Mouse (Mus musculus): Measurements from ENCODE around the gene Fnbp1l. TPM values are rescaled to one million over a fixed set of nuclear protein-coding genes. Genes with fewer than 3 reads are reported as not detected.
A peak's percentile ranks its signal among the peaks of the same experiment; 100 is the strongest.

Gene Fnbp1l
- polyA plus RNA-seq (2017; shearing (Covaris generic)), result under 1 TPM in 1 of 3 experiments, not detected in 2; 0.38 TPM

GRCm38 (mm10) chr3:122618991-122619930 is at the start of gene Fnbp1l:
Gene Fnbp1l (minus strand): TSS chr3:122619715.
- peak; percentile 35 for ATAC-seq

DNA sequence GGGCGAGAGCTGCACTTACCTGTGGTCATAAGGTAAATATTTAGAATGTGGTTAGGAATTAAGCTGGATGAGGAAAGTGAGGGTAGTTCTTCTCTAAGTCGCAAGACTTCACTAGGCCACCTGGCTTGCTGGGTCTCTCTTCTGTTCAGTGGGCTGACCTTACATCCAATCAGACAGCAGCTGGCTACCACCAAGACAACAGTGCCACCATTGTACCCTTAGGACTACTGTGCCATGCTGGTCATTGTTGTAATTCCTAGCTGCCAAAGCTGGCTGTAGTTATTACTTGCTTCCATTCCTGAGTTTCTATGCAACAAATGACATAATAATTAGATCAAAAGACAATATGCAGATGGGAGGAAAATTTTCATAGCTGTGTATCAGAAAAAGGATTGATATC is 41.3 kb upstream of the Fnbp1l start:
- no peak for ATAC-seq

DNA sequence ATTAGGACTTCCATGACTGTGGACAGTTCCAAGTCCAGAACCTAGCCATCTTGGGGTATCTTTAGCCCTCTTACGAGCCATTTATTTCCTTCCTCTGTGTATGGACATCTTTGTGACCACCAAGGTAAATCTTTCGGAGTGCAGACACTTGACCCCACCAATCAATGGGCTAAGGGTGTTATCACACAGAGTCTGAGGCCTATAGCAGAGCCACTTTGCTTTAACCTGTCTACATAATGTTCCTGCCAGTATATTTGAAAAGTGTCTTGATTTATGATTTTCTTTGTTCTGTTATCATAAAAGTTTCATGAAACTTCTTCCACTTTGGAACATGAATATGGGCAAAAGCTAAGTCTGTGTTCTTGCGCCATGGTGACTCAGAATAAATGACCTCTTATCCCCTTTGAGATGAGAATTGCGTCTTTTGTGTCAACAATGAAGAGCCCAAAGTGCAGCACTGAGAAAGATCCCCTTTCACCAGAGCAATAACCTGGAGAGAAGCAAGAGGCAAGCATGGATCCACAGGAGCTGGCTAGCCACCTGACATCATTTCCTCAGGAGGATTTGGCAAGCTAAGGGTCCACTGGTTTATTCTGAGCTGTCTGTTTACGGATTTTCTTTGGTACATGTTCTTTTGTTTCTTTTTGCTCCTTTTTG is 39.9 kb upstream of the Fnbp1l start:
- ATAC-seq, result no peak

DNA sequence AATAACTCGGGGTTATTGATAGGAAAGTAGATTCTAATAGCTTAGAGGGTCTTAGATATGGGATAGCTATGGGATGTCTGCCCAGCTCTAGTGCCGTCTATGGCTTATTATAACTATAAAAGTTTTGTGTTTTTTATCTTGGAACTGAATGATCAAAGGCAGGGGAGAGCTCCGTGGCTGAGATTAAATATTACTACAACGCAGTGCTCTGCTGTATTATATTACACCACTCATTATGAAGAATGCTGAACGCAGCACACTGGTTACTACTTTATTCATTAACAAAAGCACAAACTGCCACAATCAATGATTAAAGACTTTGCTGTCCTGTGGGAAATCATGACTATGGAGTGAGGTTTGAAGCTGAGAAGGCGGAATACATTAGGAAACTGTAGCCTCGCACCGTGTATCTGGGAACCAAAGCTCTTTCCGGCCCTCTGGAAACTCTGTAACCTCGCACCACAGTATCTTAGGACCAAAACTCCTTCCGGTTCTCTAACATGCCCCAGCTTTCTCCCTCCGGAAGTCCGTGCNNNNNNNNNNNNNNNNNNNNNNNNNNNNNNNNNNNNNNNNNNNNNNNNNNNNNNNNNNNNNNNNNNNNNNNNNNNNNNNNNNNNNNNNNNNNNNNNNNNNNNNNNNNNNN is 27.8 kb upstream of the Fnbp1l start:
- no peak for ATAC-seq

- ATAC-seq, result no peak
Observed at GRCm38 (mm10) chr3:122640286-122640685, 20.8 kb upstream of the Fnbp1l start.

DNA sequence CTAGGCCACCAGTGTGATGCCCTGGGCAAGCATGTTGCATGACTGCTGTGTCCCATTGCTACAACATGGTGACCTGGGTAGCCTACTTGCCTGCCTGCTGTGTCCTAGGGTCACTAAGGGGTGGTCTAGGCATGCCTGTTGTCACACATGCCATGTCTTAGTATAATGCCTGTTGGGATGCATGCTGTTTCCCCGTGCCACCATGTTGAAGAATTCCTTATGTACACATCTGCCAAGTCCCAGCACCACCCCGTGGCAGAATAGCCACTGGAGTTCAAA is 19.6 kb upstream of the Fnbp1l start:
- no peak for ATAC-seq

- peak; percentile 87 for ATAC-seq
Observed at GRCm38 (mm10) chr3:122638329-122639196, 19.0 kb upstream of the Fnbp1l start.

DNA sequence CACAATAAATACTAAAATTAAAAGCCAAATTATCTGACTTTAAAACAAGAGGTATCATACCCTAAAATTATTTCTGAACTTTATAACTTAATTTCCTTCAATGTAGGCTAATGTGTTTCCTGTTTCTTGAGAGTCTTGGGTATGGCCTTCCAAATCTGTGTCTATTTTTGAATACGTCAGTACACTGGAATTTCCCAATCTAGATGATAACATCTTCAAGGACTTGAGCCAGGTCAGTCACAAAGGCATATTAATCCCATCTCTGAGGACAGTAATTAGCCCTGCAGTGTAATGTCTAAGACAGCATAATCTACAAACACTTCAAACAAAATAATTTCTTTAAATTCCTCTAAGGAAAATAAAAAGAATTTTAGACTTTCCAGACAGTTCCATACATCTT is 17.8 kb upstream of the Fnbp1l start:
- no peak for ATAC-seq

DNA sequence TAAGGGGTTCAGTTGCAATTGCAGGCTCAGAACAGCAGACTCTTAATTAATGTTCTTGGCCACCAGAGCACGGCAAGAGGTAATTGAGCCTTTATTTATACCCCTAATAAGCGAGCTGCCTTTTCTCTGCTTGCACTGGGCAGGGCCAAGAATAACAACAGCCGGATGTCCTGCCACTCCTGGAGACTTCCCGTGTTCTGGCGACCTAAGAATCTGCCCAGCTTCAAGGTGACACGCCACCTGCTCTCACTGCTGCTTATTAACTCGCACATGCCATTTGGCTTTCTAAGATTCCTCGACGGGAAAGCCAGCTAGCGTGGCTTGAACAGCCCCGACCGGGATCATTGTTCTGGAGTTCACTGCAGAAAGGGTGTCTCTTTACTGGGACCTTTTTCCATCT is 15.7 kb upstream of the Fnbp1l start:
- no peak for ATAC-seq

GRCm38 (mm10) chr3:122629580-122629979 is 10.1 kb upstream of the Fnbp1l start:
- ATAC-seq, result peak; percentile 48

- ATAC-seq, result no peak
Observed at GRCm38 (mm10) chr3:122628956-122629355, 9.4 kb upstream of the Fnbp1l start.

GRCm38 (mm10) chr3:122628546-122628945 is 9.0 kb upstream of the Fnbp1l start:
- ATAC-seq, result no peak

GRCm38 (mm10) chr3:122627846-122628245 is 8.3 kb upstream of the Fnbp1l start:
- no peak for ATAC-seq

DNA sequence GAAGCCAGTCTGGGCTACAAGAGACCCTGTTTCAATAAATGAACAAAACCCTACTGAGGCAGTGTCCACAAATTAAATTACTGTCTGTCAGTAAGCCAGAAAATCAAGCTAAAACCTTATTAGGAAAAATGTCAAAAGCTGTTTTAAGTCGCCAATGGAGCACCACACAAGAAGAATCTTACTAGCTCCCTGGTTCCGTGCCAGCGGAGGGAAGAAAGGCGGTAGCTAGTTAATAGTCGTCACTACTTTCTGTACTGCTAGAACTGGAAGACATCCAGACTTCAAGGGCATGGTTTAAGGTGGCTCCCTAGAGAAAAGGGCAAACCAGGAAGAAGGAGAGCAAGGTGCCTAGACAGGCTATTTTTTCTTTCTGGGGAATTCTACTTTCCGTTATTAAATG is 5.1 kb upstream of the Fnbp1l start:
- ATAC-seq, result no peak

DNA sequence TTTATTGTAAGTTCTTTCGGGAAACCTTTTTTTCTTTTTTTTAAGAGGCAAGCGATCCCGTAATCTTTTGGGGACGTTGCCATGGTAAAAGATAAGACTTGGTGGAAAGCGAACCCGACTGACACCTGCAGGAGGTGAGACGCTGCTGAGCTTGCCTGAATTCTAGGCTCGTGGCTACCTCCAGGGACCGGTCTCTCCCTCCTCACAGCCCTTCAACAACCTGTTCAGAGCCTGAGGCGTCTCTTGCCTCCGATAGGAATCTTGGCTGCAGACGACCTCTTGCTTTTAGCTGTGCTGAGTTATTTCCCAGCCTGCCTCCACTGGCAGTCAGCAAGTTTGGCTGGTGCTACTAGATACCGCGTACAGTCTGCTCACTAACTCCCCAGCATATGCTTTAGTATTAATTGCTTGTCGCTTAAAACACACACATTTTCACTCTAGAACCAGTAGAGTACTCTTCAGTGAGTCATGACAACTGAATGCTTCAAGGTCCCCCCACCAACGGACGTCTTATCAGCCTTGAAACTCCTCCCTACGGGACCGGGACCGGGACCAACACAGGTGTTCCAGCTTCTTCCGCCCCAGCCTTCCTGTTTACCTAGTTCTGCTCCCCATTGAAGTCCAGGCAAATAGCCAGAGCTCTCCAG is 893 bp upstream of the Fnbp1l start:
- no peak for ATAC-seq

GRCm38 (mm10) chr3:122619931-122620284 is 393 bp upstream of the Fnbp1l start:
- ATAC-seq, result no peak

GRCm38 (mm10) chr3:122618402-122618801 is 1.1 kb downstream of the Fnbp1l start:
- ATAC-seq, result no peak

GRCm38 (mm10) chr3:122617613-122618340 is 1.7 kb downstream of the Fnbp1l start:
- no peak for ATAC-seq

- no peak for ATAC-seq
Observed at GRCm38 (mm10) chr3:122612537-122612936, 7.0 kb downstream of the Fnbp1l start.

DNA sequence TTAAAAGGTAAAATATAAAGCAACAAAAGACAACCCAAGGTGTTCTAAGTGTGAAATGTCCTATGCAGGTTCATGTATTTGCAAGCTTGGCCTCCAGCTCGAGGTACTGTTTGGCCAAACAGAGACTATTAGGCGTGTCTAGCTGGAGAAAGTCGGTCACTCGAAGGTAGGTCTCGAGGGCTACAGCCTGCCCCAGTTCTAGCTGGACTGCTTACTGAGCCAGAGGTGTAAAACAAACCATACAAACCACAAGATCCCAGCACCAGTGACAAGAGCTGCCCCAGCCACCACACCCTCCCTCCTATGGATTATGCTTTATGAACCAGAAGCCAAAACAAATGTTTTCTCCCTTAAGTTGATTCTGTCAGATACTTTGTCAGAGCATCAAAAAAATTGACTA is 7.8 kb downstream of the Fnbp1l start:
- ATAC-seq, result no peak

DNA sequence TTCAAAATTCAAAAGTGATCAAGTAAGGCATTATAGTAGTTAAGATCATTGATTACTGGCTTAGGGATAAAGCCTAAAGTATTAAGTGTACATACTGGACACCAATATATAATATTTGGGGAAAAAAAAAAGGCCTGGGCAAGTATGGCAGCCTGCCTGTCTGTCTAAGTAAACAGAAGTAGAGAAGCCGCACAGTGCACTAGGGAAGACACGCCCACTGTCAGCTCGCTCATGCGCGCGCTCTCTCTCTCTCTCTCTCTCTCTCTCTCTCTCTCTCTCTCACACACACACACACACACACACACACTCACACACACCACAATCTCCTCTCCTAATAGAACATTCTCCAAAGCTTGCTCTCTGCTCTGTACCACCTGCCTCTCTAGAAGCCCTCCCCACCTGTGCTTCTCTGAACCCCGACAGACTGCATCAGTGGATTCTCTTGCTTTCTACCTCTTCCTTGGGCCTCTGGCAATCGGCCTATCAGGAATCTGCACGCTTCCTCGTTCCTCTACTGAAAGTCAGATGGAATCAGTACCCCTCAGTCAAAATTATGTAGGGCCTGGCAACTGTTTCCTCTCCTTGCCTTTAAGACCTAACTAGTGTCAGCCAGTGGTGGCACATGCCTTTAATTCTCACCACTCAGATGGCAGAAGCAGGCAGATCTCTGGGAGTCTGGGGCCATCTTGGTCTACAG is 13.3 kb downstream of the Fnbp1l start:
- ATAC-seq, result no peak
